Mouse (Mus musculus): ENCODE results near the gene Tacc2.

- no peak for TF ChIP-seq CTCF (IDR thresholded peaks at IDR 0.05; ENCODE audit: borderline replicate concordance, insufficient read depth, low read length)
- no peak for TF ChIP-seq POLR2A (IDR thresholded peaks at IDR 0.05; ENCODE audit: low read depth, low read length)
Observed at GRCm38 (mm10) chr7:130546421-130546790, 30.8 kb upstream of the Tacc2 start.

Data from embryonic fibroblast, embryonic 13.5 days (primary cell).